Mouse (Mus musculus): ENCODE data around the gene Slc39a11. TPM values are rescaled to one million over a fixed set of nuclear protein-coding genes. Genes with fewer than 3 reads are reported as not detected.
A peak's percentile ranks its signal among the peaks of the same experiment; 100 is the strongest.

The Slc39a11 gene
- total and polyA plus RNA-seq, 2 experiments from 2014 or later: 40.4 to 62.5 TPM

- WGBS: 93% methylated on average over 12 of the region's 12 CpGs
These were observed 11.2 kb downstream of the Slc39a11 start for GRCm38 (mm10) chr11:113638680-113639079.

GRCm38 (mm10) chr11:113634699-113635121, 15.2 kb downstream of the Slc39a11 start:
- TF ChIP-seq CTCF (IDR thresholded peaks at IDR 0.05): no peak
- Histone ChIP-seq H3K4me1 (ENCODE audit: insufficient read depth, low read length) (no peaks in the 10 kb centered on the region), H3K36me3 (ENCODE audit: insufficient read depth, low read length) (no peaks in the 10 kb centered on the region), H3K9ac (replicated peaks; ENCODE audit: low read length, poor library complexity, severe bottlenecking) (no peak overlapping the region), H3K27me3 (ENCODE audit: insufficient read depth, low read length) (no peaks in the 10 kb centered on the region), H3K27ac (ENCODE audit: low read depth, low read length) (no peak overlapping the region), H3K4me2 (ENCODE audit: low read depth, low read length, poor library complexity, severe bottlenecking) (no peak overlapping the region), H3K9me3 (ENCODE audit: low read length) (no peaks in the 10 kb centered on the region), H3K4me3 (ENCODE audit: low read depth, low read length) (no peak overlapping the region)
- DNase-seq (ENCODE audit: low spot score) (peak; percentile 71), ATAC-seq (ENCODE audit: low FRiP score) (no peak)
- WGBS: 57% methylated on average over 10 of the region's 10 CpGs

More at GRCm38 (mm10) chr11:113638680-113639079, 11.2 kb downstream of the Slc39a11 start:
- ATAC-seq (ENCODE audit: low FRiP score) (no peak), DNase-seq (ENCODE audit: low spot score) (no peak)
- H3K9me3 ChIP-seq (ENCODE audit: low read length): no peaks in the 10 kb centered on the region
- H3K4me1 ChIP-seq (ENCODE audit: insufficient read depth, low read length): no peaks in the 10 kb centered on the region
- no peak overlapping the region for H3K4me3 ChIP-seq (ENCODE audit: low read depth, low read length)
- no peak for TF ChIP-seq CTCF (IDR thresholded peaks at IDR 0.05)
- H3K4me2 ChIP-seq (ENCODE audit: low read depth, low read length, poor library complexity, severe bottlenecking): no peak overlapping the region
- H3K27ac ChIP-seq (ENCODE audit: low read depth, low read length): no peak overlapping the region
- H3K36me3 ChIP-seq (ENCODE audit: insufficient read depth, low read length): no peaks in the 10 kb centered on the region
- H3K27me3 ChIP-seq (ENCODE audit: insufficient read depth, low read length): no peaks in the 10 kb centered on the region
- H3K9ac ChIP-seq (replicated peaks; ENCODE audit: low read length, poor library complexity, severe bottlenecking): no peak overlapping the region

- WGBS: 93% methylated on average over 5 of the region's 5 CpGs
- ATAC-seq (ENCODE audit: low FRiP score) (no peak), DNase-seq (ENCODE audit: low spot score) (no peak)
- Histone ChIP-seq H3K4me2 (ENCODE audit: low read depth, low read length, poor library complexity, severe bottlenecking) (no peak overlapping the region), H3K36me3 (ENCODE audit: insufficient read depth, low read length) (no peaks in the 10 kb centered on the region), H3K27me3 (ENCODE audit: insufficient read depth, low read length) (no peaks in the 10 kb centered on the region), H3K4me3 (ENCODE audit: low read depth, low read length) (no peak overlapping the region), H3K4me1 (ENCODE audit: insufficient read depth, low read length) (no peaks in the 10 kb centered on the region), H3K9me3 (ENCODE audit: low read length) (no peaks in the 10 kb centered on the region), H3K27ac (ENCODE audit: low read depth, low read length) (no peak overlapping the region), H3K9ac (replicated peaks; ENCODE audit: low read length, poor library complexity, severe bottlenecking) (no peak overlapping the region)
- TF ChIP-seq CTCF (IDR thresholded peaks at IDR 0.05): no peak
These were observed 16.5 kb downstream of the Slc39a11 start for GRCm38 (mm10) chr11:113633398-113633797.

- peak; percentile 37; the same call in 1 of the 2 replicates for TF ChIP-seq CTCF (IDR thresholded peaks at IDR 0.05)
- H3K27ac ChIP-seq (ENCODE audit: low read depth, low read length): no peak overlapping the region
These were observed 17.6 kb downstream of the Slc39a11 start for GRCm38 (mm10) chr11:113632303-113632702.

GRCm38 (mm10) chr11:113631862-113632261, 18.0 kb downstream of the Slc39a11 start:
- ATAC-seq (ENCODE audit: low FRiP score): no peak

More at GRCm38 (mm10) chr11:113632303-113632702, 17.6 kb downstream of the Slc39a11 start:
- Histone ChIP-seq H3K4me2 (ENCODE audit: low read depth, low read length, poor library complexity, severe bottlenecking) (no peak overlapping the region), H3K4me3 (ENCODE audit: low read depth, low read length) (no peak overlapping the region), H3K9me3 (ENCODE audit: low read length) (no peaks in the 10 kb centered on the region), H3K4me1 (ENCODE audit: insufficient read depth, low read length) (no peaks in the 10 kb centered on the region), H3K9ac (replicated peaks; ENCODE audit: low read length, poor library complexity, severe bottlenecking) (no peak overlapping the region), H3K27me3 (ENCODE audit: insufficient read depth, low read length) (no peaks in the 10 kb centered on the region), H3K36me3 (ENCODE audit: insufficient read depth, low read length) (no peaks in the 10 kb centered on the region)
- ATAC-seq (ENCODE audit: low FRiP score): no peak
- DNase-seq (ENCODE audit: low spot score): no peak
- WGBS: 86% methylated on average over 7 of the region's 7 CpGs

GRCm38 (mm10) chr11:113631302-113631701, 18.6 kb downstream of the Slc39a11 start:
- WGBS: 81% methylated on average over 8 of the region's 8 CpGs
- Histone ChIP-seq H3K4me1 (ENCODE audit: insufficient read depth, low read length) (no peaks in the 10 kb centered on the region), H3K27me3 (ENCODE audit: insufficient read depth, low read length) (no peaks in the 10 kb centered on the region), H3K9ac (replicated peaks; ENCODE audit: low read length, poor library complexity, severe bottlenecking) (no peak overlapping the region), H3K27ac (ENCODE audit: low read depth, low read length) (no peak overlapping the region), H3K9me3 (ENCODE audit: low read length) (no peaks in the 10 kb centered on the region), H3K4me2 (ENCODE audit: low read depth, low read length, poor library complexity, severe bottlenecking) (no peak overlapping the region), H3K4me3 (ENCODE audit: low read depth, low read length) (no peak overlapping the region), H3K36me3 (ENCODE audit: insufficient read depth, low read length) (no peaks in the 10 kb centered on the region)
- ATAC-seq (ENCODE audit: low FRiP score) (no peak), DNase-seq (ENCODE audit: low spot score) (no peak)
- no peak for TF ChIP-seq CTCF (IDR thresholded peaks at IDR 0.05)

More at GRCm38 (mm10) chr11:113631862-113632261, 18.0 kb downstream of the Slc39a11 start:
- H3K9ac ChIP-seq (replicated peaks; ENCODE audit: low read length, poor library complexity, severe bottlenecking): no peak overlapping the region
- H3K4me1 ChIP-seq (ENCODE audit: insufficient read depth, low read length): no peaks in the 10 kb centered on the region
- DNase-seq (ENCODE audit: low spot score): no peak
- no peaks in the 10 kb centered on the region for H3K36me3 ChIP-seq (ENCODE audit: insufficient read depth, low read length)
- H3K4me3 ChIP-seq (ENCODE audit: low read depth, low read length): no peak overlapping the region
- no peak overlapping the region for H3K4me2 ChIP-seq (ENCODE audit: low read depth, low read length, poor library complexity, severe bottlenecking)
- 78% methylated on average over 8 of the region's 8 CpGs for WGBS
- H3K9me3 ChIP-seq (ENCODE audit: low read length): no peaks in the 10 kb centered on the region
- TF ChIP-seq CTCF (IDR thresholded peaks at IDR 0.05): no peak
- H3K27me3 ChIP-seq (ENCODE audit: insufficient read depth, low read length): no peaks in the 10 kb centered on the region
- no peak overlapping the region for H3K27ac ChIP-seq (ENCODE audit: low read depth, low read length)

All from midbrain, postnatal 0 days (tissue).